Mouse (Mus musculus): ENCODE data around the gene Echdc1.
"Not testable (repeated sequence)": the region's sequence is repeated elsewhere in the genome, so short reads cannot be mapped to it uniquely, and the experiment has no call there.

The Echdc1 gene

DNA sequence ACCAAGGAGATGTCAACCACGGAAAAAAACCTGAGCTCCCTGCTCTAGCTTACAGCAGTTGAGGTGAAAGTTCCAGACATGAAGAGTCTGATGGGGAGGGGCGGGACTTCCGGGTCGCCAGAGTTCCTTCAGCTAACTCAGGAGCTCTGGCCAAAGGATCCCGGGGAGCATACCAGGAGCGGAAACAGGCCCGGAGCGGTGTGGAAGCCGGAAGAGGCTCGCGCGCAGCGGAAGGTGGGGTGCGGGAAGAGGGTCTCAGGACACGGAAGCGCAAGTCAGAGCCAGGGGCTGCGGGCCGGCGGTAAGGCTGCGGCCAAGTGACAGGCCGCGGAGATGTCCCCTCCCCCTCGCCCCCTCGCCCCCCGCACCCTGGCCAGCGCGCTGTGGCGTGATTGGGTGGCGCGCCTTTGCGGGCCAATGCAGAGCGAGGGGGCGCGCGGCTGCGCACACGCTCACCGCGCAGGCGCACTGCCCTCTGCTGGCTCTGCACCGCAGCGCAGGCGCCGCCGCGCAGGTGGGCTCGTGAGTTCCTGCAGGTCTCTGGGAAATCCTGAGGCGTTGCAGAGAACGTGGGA is at the start of gene Echdc1:
Echdc1 (plus strand) TSS at position 103 of the 575 bp plus-strand sequence.
- in situ Hi-C loops (cut with MboI; ENCODE audit: low sequenced_read_pairs) = no loop called here

DNA sequence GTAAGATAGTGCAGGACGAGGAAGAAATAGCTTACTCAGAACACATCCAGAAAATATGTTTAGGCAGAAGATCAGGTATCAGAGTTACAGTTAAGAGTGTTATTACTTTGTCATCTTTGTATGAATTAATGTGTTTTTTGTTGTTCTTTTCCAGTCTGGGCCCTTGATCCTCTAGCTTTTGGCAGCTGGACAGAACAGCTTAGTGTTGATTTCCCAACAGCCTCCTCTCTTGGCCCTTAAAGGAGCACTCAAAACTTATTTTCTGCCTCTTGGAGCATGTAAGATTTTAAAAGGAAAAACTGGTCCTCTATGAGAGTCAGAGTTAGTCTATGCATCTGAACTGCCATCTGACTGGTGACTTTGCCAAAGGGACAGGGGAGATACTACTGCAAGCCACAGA is 31.2 kb upstream of the Echdc1 start:
- in situ Hi-C loops (cut with MboI; ENCODE audit: low sequenced_read_pairs) = no loop called here

DNA sequence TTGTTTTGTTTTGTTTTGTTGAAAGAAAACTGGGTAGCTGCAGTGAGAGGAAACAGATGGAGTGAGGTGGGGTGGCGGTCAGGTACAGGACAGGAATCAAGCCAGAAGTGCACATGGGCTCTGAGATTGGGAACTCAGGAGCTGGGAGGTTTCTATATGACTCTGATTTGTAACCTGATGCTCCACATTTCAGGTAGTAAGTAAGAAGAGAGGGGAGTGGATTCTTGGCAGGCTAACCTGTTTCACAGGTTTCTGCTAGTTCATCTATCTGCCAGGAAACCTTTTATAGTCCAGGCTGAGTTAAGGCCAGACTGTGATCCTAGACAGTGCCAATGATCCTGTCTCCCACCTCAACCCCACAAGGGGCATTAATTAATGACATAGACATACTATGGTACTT is 27.2 kb upstream of the Echdc1 start:
- in situ Hi-C loops (cut with MboI; ENCODE audit: low sequenced_read_pairs) = no loop called here

DNA sequence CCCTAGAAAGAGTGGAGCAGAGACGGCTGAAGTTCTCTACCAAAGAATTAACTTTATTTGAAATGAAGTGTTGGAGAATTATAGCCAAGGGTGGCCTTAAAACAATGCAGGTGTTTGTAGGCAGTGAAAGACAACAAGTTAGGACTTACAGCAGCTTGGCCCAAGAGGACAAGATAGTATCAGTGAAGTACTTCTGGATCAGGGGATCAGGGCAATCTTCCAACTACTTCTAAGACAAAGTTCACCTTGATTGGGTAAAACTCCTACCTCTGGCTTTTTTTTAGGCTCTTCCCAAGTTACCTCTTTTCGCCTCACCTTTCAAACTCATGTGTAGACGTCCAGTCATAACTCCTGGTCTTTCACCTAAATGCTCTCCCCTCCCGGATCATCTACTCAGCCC is 10.7 kb upstream of the Echdc1 start:
- in situ Hi-C loops (cut with MboI; ENCODE audit: low sequenced_read_pairs) = no loop called here

DNA sequence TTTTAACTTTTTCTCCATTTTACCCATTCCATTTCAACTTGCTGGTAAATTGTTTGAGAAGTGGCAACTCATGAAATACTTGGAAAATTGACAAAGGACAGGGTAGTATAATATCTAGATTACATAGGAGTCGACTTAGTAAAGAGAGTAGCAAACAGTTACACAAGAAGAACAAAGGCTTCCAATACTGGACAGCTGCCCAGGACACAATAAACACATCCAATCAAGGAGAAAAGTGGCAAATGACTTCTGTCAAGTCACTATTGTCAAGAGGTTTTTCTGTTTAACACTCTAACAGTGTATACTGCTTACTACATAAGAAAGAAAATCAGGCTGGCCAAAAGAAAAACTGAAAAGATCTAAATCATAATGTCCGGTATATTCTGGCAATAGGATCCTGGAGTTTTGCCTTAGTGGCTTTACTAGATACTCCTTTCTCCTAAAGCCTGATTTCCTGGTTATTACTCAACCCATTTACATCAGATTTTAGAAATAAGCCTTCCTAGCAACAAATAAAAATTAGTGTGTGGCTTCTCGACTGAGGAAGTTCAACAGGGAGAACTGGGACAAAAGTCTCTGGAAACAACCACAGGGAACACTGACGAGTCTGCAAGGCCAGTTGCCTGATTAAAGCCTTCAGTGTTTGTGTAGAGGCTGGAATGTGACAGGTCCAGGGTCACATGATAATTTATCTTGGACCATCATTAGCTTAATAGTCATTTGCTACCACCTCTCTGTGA is 1.3 kb upstream of the Echdc1 start:
- in situ Hi-C loops (cut with MboI; ENCODE audit: low sequenced_read_pairs) = no loop called here

GRCm38 (mm10) chr10:29313905-29314304 is 939 bp downstream of the Echdc1 start:
- in situ Hi-C loops (cut with MboI; ENCODE audit: low sequenced_read_pairs) = no loop called here

GRCm38 (mm10) chr10:29324817-29325216 is 11.9 kb downstream of the Echdc1 start:
- in situ Hi-C loops (cut with MboI; ENCODE audit: low sequenced_read_pairs) = no loop called here

- in situ Hi-C loops (cut with MboI; ENCODE audit: low sequenced_read_pairs) = no loop called here
These were observed 20.9 kb downstream of the Echdc1 start for GRCm38 (mm10) chr10:29333836-29334235.

DNA sequence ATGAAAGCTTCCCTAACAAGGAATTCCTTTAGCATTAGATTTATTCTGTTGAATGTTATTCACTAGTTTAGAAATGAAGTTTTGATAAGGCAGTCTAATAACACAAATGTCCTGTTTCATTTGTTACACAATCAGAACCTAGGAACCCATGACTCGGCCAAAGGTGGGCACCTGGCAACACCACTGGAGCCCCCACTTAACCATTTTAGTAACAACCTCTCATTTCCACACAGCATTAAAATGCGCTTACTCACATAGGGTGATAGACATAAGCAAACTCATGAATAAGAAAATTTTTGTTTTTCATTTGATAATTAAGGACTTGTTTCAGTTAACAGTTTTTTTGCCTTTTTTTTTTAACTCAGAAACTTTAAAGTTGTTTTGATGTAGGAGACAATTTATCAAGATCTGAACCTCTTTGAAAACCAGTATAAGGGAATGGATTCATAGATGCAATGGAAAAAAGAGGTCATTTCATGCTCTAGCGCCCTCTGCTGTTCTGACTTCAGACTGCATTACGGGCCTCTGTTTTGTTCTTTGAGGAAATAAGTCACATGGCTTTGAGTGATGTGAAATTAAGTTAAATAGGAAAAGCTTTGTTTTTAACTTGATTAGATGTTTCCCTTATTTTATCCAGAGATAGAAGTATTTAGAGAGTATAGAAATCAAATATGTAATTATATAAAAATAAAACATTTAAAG is 25.5 kb downstream of the Echdc1 start:
- in situ Hi-C loops (cut with MboI; ENCODE audit: low sequenced_read_pairs) = no loop called here

GRCm38 (mm10) chr10:29344232-29344631 is 31.3 kb downstream of the Echdc1 start:
- in situ Hi-C loops (cut with MboI; ENCODE audit: low sequenced_read_pairs) = no loop called here

GRCm38 (mm10) chr10:29346638-29347037 is 33.7 kb downstream of the Echdc1 start:
- in situ Hi-C loops (cut with MboI; ENCODE audit: low sequenced_read_pairs) = no loop called here

DNA sequence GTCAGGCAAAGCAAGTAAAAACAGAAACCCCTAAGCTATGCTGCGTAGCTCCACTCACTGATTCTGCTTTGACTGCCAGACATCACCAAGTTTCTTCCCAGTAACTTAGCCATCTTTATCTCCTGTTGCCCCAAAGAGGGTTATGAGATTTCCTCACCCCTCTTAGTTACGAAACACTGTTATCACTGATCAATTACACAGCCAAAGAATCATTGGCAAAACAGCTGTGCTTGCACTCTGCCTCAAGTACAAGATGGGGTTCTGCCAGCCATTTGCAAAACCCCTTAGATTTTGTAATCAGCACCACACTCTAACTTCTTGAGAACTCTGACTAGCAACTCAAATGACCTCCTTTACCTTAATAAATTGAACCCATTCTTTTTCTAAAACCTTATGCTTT is 38.5 kb downstream of the Echdc1 start:
- in situ Hi-C loops (cut with MboI; ENCODE audit: low sequenced_read_pairs) = no loop called here

GRCm38 (mm10) chr10:29352575-29352974 is 39.6 kb downstream of the Echdc1 start:
- in situ Hi-C loops (cut with MboI; ENCODE audit: low sequenced_read_pairs) = no loop called here

- in situ Hi-C loops (cut with MboI; ENCODE audit: low sequenced_read_pairs) = no loop called here
These were observed 41.2 kb downstream of the Echdc1 start for GRCm38 (mm10) chr10:29354183-29354582.

- in situ Hi-C loops (cut with MboI; ENCODE audit: low sequenced_read_pairs) = no loop called here
These were observed 48.1 kb downstream of the Echdc1 start for GRCm38 (mm10) chr10:29361095-29361463.

- in situ Hi-C loops (cut with MboI; ENCODE audit: low sequenced_read_pairs) = no loop called here
These were observed 48.7 kb downstream of the Echdc1 start for GRCm38 (mm10) chr10:29361464-29362196.

DNA sequence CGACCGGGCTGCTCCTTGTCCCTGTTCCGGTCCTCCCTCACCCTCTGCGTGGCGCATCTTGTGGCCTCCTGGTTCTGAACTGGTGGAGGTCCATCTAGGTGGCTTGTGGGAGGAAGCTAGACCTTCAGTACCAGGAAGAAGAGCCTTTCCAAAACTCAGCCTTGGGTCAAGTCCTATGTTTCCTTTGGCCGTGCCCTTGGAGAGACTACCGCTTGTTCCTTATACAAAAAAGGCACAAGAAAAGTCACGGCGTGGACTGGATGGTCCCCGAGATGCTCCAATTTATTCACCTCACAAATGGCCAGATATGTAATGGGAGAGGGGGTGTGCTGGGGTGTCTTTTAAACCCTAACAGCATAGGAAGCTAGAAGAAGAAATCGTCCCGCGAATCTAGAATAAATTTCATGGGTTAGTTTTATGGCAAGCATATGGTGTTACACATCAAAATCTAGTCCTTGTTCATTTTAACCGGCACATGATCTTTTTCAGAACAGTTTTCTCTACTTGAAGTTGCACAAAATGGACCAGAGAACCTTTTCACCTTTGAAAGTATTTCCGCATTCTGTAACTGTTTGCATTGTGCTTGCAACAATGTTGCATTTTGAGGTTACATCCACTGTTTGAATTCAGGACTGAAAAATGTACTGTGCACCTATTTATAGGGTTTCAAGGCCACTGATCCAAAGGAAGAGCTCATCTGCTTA is 49.4 kb downstream of the Echdc1 start, which contains the start of gene Rnf146:
Rnf146 (minus strand) TSS at position 246 of the 704 bp plus-strand sequence.
- in situ Hi-C loops (cut with MboI; ENCODE audit: low sequenced_read_pairs) = no loop called here

DNA sequence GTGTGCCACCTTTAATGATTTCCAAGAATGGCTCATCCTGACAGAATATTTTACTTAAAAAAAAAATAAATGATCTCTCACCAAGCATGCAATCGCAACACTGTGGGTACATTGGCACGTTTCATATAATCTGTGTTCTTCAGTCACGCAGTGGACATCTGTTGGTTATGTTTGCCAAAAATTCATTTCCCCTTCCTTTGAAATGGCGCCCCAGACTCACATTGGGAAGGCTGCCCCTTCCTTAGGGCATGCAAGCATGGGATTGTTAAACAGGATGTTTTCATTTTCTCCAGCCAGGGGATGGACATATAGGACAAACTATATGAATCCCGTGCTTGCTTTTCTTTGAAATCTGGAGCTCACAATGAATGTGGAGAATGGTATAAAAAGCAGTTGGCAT is 61.1 kb downstream of the Echdc1 start:
- in situ Hi-C loops (cut with MboI; ENCODE audit: low sequenced_read_pairs) = no loop called here

DNA sequence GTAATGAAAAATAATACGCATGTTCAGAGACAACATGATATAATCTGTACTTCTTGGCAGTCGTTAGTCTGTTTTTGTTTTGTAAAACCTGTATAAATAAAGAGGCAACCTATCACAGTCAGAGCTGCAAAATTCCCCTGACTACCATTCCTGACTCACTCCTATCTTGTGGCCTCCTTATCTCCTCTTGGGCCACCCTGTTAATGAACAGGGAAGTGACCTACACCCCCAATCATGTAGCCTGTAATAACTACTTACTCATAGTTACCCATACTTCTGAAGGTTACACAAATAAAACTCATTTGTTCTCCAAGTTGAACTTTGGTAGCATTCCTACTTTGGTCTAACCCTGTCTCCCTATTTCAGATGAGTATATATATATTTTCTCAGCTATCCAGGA is 68.6 kb downstream of the Echdc1 start:
- in situ Hi-C loops (cut with MboI; ENCODE audit: low sequenced_read_pairs) = no loop called here

DNA sequence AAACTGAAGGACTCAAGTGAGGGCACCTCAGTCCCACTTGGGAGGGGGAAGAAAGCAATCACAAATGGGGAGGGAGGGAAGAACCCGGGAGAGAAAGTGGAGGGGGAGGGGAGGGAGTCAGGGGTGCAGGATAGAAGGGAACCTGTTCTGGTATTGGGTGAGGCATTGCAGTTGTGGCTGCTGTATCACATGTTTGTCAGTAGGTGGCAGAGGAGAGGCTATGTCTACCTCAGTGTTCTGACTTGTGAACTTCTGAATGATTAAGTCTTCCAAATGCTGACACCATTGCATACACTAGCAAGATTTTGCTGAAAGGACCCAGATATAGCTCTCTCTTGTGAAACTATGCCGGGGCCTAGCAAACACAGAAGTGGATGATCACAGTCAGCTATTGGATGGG is 81.9 kb downstream of the Echdc1 start:
- in situ Hi-C loops (cut with MboI; ENCODE audit: low sequenced_read_pairs) = not testable (repeated sequence)

All from CH12F3 (cell line).